Mouse (Mus musculus) ovary, adult 18-20 months (tissue): Measurements from ENCODE around the gene Gpr88.
"Not testable (repeated sequence)": the region's sequence is repeated elsewhere in the genome, so short reads cannot be mapped to it uniquely, and the experiment has no call there.

Experiments used
- DNase-seq: peaks from one replicate; pipeline ENCODE4 v3.0.0; 2022; ENCODE audit warnings: low spot score, mixed read lengths

Gene Gpr88

DNA sequence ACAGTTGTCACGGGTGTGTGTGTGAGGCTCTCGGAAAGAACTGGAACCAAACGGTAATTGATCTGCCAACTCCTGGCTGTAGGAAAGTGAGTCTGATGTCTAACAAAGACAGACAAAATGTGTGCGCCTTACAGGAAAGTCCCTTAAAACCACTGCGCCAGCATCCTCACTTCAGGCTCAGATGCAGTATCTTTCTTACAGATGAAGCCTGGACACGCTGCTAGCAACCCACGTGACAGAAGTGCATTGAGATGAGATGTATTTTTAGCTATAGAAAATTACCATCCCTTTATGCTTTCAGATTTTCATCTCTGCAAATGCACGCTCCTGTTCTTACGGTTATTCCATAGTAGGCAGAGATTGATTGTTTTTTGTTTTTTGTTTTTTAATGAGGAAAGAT, 10.6 kb downstream of the Gpr88 start:
- DNase-seq, result no peak

DNA sequence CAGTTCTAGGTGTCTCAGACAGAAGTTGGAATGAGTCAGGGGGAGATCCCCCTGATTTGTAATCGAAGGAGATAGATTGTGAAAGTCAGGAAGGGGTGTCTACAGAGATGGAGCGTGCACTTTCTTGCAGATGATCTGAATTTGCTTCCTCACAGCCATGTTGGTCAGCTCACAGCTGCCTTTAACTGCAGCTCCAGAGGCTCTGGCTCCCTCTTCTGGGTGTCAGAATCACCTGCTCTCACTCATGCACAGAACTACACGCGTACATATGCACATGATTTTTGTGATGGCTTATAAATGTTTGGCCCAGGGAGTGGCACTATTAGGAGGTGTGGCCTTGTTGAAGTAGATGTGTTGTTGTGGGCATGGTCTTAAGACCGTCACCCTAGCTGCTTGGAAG, 15.8 kb downstream of the Gpr88 start:
- no peak for DNase-seq

DNA sequence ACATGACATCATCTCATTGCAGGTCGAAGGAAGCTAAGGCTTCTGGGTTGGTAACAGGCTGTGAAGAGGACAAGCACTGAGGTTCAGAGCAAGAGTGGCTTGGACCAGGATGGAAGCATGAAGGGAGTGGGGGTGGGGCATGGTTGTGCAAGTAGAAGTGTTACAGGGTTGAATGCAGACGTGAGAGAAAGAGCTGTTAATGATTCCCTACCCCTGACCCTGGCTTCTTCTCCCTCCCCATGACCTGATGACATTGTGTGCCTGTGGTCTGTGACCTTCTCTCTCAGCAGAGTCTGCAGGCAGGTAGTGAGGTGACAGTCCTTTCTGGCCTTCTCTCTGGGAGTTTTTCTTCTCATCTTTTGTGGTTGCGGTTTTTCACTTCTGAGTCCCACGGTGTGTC, 16.4 kb downstream of the Gpr88 start:
- no peak for DNase-seq

DNA sequence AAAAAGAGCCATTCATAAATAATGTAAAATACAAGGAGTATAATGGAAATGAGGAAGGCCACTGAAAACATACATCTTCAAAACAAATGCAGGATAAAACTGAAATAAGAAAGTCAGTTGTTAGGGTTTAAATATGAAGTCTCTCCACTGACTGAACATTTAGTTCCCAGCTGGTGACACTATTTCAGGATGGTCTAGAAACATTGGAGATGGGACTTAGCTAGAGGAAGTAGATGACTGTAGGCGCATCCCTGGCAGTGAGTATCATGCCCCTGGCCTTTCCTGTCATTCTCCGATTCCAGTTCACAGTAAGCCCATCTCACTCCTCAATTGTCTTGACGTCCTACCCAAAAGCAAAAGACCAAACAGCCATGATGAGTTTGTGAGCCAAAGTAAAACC, 19.8 kb downstream of the Gpr88 start:
- DNase-seq, result no peak

DNA sequence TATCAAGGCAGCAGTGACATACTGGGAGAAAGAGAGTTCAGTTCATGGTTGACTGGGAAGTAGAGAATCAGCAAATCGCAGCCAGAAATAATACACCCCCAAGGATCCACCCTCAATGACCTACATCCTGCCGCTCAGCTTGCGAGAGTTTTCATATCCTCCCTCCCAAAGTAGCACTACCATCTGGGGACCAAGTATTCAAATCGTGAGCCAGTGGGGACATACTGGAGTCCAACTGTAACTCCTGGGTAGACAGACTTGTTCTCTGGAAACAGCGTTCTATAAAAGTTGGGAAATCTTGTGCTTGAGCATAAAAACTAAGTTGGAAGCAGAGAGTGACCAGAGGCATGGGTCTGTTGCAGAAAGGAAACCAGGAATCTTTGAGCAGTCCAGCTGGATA, 20.5 kb downstream of the Gpr88 start:
- no peak for DNase-seq

DNA sequence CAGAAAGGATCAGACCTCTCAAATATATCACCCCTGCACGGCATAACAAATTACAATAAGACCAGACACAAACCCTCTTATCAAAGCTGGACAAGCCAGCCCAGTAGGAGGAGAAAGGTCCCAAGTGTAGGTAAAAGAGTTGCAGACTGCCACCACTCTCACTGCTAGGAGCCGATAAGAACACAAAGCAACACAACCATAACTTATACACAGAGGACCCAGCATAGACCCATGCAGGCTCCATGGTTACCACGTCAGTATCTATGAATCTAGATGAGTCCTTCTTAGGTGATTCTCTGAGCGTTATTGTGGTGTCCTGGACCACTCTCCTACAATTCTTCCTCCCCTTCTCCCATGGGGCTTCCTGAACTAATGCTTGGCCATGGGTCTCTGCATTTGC, 24.0 kb downstream of the Gpr88 start:
- DNase-seq, result no peak

DNA sequence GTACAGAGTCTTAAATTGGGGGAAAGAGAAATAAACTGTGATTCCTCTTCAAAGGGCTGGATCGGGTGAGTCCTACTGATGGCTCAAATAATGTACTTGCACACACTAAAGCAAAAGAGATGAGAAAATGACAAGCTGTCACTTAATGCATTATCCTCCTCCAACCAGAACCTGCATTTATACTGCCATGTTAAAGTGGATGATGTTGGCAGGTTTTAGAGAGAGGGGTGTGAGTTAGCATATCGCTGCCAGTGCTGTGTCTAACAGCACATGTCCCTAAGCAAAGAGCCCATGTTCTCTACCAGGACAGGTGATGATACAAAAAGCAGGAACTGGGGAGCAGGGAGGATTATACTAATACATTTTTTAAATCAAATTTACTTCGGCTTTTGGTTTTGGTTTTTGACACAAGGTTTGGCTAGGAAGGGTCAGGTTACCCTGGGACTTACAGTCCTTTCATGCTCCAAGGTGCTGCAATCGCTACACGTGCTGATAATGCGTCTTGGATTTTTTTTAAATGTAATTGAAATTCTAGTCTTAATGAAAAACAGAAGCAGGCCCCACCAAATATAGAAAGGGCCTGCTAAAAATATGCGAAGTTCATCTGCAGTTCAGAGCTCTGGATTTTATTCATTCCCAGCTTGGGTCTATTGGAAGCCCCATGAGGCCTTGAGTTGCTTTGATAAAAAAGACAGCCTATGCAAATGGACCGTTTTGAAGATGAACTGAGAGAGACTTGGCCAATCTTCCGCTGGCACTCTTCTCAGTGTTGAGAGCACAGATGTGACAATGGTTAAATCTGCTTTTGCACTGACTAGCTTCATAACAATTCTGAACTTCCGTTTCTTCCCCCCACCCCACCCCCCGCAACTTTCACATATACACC, 24.7 kb downstream of the Gpr88 start:
- no peak for DNase-seq

DNA sequence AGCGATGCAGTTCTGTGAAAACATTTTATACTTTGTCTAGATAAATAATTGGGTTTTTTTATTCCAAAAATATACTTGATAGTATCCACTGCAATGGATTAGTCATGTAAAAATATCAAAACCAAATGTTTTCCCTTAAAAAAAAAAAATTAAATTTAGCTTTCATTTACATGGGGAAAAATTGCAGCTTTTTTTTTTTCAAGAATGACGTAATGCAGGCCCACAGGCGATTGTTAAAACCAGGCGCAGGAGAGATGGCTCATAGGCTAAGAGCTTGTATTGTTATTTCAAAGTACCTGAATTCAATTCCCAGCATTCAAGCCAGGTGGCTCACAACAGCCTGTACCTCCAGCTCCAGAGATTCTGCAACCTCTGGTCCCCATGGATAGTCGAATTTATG, 25.9 kb downstream of the Gpr88 start:
- no peak for DNase-seq

DNA sequence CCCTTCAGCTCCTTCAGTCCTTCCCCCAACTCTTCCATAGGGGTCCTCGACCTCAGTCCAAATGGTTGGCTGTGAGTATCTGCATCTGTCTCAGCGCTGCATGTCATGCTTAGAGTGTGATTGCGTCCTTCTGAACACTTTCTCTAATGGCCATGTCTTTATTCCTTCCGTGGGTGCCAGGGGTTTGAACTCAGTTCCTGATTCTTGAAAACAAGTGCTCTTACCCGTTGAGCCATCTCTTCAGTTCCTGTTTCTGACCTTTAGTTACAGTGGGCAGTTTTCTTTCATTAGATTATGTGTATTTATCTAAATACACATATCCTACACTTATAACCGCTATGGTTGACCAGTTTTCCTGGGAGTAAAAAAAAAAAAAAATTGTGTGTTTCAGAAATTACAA, 26.4 kb downstream of the Gpr88 start:
- DNase-seq, result no peak

DNA sequence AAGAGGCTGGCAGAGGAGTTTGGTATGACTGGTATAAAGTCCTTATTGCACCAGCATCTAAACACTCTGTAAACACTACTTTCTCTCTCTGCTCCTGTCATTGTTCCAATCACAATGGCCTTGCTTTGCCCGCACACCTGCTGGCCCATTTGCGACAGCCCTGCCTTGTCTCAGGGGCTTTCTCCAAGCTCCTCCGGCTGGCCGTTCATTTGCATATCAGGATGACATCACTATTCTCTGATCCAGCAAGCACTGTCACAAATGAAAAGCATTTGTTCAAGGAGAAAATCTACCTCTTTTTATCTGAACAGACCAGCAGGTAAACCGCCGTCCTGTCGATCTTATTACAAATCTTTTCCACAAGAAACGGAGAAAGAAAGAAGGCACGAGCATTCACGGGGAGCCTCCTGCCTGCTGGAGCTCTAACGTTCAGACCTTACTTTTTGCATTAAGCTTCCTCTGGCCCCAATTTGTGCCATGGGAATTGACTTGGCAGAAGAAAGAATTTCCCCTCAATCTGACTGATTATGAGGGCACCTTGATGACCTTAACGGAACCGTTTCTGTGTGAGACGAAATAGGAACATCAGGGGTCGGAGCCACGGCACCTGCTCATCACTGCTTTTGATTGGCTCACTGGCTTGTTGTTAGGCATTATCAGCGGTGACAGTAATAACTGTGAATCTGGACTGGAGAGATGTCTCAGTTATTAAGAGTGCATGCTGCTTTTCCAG, 30.6 kb downstream of the Gpr88 start:
- no peak for DNase-seq

DNA sequence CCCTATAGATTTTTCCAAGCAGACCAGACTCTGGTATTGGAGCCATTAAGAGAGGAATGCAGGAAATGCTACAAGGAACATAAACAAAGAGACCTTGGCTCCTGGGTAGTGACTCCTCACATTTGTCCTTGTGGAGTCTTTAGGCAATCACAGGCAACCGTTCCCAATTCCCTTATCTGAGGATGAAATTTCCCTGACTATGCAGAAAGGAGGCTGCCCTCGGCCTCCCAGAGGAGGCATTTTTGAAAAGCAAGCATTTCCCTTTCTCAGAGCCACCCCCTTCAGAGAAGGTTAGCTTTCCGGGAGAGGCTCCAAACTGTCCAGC, 31.7 kb downstream of the Gpr88 start:
- peak; percentile 57 for DNase-seq

DNA sequence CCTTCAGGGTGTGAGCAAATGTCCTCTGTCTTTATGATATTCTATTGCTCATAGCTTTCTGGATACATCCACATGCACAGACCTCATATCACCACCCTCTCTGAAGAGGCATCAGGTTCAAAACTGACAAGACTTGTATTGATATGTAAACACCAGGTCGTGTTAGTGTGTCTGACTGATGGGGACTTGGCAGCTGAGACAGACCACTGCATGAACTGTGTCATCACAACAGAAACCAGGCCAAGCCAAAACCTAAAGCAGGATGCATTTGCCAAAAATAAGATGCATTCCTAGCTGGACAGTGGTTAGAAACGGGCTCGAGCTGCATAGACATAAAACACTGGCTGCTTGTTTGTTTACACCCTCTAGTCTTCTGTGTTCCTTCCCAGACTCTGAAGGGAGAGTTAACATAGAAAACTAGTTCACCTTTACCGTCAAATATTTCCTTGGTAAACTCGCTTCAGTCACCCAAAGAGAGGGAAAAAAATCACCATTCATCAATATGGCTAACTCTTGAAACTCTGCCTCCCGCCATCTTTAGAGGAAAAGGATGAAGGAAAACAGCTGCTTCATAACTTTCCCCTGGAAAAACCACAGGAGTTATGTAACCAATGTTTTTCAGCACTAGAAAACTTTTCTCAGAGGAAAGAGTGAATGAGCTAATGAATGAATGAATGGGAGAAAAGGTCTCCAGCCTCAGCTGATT, 32.2 kb downstream of the Gpr88 start:
- no peak for DNase-seq

DNA sequence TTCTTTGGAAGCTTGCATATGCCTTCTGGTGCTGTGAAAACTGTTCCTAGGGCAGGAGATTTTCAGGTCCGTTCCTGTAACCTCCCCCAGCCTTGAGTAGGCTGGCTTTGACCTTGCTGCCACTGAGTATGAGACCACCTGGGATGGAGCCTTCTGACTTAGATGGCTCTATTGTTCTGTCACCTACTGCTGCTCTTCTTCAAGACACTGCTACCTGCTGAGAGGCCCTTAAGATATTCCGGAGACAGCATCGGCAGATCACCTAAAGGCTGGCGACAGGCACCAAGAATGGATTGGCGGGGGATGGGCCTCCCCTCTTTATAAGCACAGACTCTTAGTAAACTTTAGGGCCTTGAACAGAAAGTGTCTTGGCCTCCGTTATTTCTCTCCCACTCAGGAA, 35.9 kb downstream of the Gpr88 start:
- not testable (repeated sequence) for DNase-seq

DNA sequence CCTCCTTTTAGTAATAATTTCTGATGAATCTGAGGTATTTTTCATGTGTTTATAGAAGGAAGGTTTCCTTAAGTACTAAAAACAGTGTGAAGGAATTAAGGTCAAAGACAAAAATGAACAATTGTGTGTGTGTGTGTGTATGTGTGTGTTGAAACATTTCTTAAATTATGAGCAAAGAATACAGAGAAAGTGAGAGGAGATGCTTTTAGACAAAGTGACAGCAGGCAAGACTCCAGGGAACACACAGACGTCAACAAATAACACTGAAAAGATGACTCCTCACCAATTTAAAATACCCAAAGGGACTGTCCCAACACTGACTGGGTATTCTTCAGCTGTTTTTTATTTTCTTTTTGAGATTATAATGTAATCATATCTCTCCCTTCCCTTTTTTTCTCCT, 37.0 kb downstream of the Gpr88 start:
- no peak for DNase-seq

DNA sequence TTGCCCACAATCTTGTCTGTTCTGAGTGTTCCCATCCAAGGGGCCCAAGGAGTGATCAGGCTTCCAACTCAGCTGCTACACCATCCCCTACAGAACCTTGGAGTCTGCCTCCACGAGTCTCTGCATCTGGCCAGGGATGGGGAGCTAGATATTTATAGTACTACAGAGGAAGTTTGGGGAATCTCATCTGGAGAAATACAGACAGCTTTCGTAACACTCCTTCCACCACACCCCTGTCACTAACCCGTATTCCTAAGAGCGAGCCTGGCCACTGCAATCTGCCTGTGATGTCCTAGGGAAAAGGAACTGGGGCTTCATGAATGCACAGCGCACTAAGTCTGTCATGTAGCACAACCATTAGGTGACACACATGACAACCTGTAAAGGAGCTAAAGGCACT, 41.7 kb downstream of the Gpr88 start:
- DNase-seq, result no peak

DNA sequence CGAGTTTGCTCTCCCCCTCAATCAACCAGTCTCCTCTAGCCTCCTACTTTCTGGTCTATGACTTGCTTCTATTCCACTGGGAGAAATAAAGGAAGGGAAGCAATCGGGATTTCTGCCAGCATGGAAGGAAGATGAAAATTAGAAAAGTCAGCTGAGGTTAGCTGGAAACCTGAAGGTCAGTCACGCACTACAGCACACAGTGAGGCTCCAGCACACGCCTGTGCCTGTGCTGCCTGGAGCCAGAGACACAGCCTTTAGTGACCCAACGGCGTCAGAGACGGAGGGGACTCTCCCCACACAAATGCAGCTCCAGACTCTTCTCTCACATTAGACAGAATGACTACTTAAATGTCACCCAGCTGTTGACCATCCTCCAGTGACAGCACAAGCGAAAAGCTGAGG, 42.6 kb downstream of the Gpr88 start:
- no peak for DNase-seq

DNA sequence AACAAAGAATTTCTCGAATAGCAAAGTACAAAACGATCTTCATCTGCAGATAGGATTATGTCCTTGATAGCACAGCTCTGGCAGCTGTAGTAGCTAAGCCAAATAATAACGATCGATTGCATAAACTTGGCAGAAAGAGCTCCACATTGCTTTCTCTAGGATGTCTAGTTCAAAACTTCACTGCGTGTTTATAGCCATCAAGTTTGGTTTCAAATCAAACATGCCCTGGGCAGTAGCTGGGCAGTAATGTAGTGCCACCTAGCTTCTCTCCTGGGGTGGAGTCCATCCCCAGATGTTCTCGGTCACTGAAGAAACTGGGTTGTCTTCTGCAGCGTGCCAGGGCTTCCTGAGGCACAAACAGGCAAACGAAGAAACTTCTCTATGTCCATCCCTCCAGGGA, 44.1 kb downstream of the Gpr88 start:
- DNase-seq, result peak; percentile 10

DNA sequence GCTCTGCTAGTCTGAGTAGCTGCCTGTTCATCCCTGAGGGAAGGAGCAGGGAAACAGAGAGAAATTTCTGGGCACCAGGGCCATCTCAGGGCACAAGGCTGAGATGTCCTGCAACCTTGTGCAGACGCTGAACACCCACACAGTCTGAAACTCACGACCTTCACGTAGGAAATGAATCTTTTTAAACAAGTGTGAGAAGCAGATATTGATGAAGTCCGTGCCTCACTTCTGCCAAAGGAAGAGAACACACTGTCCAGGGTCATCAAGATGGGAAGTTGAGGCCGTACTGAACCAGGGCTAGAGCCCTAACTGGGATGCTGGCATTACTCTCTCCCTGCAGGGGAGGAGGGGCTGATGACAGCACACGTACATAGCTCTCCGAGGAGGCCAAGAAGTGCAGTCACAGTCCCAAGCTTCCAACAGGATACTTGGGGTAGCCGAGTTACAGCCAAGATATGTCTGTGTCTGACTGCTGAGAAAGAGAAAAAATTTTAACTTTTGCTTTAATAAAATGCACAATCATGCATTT, 46.9 kb downstream of the Gpr88 start:
- peak; percentile 52 for DNase-seq

DNA sequence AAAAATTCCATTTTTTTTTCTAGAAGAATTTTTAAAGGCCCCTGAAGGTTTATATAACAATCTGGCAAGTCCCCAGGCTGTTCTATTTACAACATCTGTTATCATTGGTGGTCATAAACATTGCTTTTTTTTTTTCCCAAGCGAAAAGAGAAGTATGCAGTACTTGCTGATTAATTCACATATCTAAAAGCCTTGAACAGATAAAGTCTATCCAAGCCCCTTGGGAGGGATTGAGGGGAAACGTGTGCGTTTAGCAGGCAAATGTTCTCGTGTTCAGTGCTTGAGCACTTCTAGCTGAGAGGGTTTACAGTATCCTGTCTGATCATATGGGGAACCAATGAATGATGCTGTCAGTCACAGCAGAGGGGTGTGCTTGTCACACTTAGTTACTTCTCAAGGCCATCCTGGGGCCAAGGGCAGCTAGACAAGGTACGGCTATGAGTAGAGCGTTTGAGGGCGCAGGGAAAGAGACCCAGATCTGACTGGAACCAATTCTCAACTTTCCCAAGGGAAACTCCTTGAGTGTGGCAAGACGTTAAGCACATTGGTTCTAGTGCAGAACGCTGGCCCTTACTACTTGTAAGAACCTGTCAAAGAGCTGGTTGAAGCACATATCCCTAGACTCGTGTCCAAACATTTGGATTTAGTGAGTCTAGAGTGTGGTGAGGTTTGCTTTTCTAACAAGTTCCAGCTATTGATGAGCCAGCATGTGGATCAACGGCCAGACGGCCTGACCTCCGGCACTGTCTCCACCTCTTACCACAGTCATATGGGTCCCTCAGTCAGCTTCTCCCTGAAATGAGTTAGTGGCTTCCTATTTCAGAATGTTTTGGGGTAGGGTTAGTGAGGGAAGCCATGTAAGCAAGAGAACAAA, 47.7 kb downstream of the Gpr88 start:
- DNase-seq, result peak; percentile 12

DNA sequence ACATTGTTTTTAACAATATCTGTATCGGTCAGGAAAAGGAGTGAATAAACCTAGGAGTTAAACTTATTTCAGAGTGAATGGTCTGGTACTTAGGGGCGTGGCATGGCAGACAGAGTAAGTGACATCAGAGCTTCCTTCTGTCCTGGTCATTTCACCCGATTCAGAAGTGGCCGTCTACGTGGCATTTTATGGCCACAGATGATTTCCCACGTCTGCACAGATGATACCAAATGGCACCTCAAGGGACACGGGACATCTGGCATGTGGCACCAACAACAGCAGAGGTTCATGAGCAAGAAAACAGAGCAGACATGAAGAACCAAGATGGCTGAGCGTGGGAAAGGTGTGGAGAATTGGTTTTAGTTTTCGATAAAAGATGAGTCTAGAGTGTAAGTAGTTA, 48.7 kb downstream of the Gpr88 start:
- no peak for DNase-seq

DNA sequence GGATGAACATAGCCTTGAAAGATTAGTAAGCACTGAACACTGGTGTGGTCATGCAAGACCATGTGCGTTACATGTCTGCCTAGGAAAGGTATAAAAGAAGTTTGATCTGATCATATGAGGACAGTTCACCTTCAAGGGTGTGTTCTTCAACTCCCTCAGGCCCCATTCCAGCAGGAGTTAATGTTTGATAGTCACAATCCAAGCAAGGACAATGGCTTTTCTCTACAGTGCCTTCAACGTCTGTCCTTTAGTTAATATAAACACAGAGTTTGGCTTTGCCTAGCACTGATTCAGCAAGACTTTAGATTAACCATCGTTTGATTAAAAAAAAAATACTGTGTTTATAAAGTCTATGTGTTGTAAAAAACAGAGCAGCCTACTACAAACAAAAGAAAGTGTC, 49.4 kb downstream of the Gpr88 start:
- no peak for DNase-seq

DNA sequence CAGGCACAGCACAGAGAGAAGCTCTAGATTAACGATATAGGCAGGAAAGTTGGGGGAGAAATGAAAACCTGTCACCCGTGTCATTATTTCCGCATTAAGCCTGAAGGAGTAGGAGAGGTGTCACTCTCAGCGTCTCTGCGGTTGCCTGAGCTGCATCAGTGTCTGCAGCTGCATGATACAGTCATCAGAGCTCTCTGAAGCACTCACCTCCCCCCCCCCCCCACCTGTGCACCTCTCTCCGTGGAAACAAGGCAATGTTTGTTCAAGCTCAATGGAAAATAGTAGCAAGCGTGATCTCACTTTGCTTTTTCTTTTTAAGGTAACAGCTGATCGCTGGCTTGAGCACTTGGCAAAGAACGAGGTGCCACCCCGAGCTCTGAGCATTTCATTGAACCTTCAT, 53.2 kb downstream of the Gpr88 start:
- DNase-seq, result no peak
